Mouse (Mus musculus): ENCODE data around the gene Zdhhc3.

The Zdhhc3 gene

DNA sequence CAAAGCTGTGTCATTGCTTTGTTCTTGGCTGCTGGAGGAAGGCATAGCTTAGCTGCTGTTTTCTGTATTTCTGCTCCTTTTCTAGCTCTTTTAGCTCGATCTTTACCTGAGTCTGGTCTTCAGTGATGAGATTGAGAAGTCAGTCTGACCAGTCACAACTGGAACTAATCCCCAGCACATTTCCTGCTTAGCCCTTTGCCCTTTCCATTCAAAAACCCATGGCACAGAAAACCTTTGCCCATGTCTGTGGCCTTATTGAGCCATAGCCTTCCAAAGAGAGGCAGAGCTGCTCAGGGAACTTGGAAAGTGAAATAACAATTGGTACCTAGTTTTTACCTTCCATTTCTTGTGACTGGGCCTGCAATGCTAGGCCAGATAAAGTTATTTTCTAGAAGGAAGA is 2.6 kb upstream of the Zdhhc3 start:
- no peak for DNase-seq (ENCODE audit: low spot score in 2 of 2)

DNA sequence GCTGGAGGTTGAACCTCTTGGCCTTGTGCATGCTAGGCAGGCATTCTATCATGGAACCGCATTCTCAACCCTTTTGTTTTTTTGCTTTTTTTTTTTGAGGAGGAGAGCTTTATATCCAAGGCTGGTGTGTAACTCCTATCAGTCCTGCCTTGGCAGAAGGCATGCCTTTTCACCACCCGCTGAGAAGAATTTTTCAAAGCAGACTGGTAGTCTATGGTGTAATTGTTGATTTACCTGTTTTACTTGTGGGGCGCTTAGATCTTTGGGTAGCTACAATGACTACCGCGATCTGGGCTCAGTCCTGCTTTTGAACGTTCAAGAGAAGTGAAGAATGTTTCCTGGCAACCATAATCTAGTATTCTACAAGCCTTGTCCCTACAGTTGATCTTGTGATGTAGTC is 926 bp upstream of the Zdhhc3 start:
- no peak for DNase-seq (ENCODE audit: low spot score in 2 of 2)

DNA sequence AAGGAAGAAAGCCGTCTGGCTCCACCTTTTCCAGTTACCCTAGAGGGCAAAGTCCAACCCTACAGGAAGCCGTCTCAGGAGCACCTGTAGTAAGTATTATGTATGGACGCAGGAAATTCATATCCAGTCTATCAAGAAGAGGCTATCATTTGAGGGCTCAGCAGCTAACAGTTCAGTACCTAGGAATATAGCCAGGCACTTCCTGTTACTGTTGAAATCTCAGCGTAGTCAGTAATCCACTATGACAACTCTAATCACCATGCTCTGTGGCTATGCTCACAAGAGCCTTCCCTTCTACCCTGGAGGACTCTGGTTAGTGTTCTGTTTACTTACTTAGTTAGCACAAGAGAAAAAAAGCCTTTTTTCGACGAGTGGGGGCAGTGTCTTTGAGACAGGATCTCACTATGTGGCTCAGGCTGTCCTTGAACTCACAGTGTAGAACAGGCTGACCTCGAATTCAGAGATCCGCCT is 1.2 kb downstream of the Zdhhc3 start:
- no peak for DNase-seq (ENCODE audit: low spot score in 2 of 2)

DNA sequence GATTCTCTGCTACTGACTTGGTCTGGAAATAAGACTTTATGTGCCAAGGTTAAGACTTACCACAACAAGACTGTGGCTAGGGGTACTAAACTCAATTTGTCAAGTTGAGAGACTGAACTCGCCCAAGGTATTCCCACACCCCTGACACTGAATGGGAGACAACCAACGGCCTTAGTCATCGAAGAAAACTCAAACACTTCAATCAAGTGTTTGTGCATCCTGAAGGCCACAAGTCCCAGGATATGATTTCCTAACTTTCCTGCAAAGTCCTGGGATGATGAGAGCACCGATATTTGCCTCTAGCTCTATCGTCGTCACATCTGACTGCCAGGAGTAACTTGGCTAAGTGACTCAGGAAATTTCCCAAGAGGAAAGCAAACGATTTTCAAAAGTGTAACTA is 3.8 kb downstream of the Zdhhc3 start:
- no peak for DNase-seq (ENCODE audit: low spot score in 2 of 2)

DNA sequence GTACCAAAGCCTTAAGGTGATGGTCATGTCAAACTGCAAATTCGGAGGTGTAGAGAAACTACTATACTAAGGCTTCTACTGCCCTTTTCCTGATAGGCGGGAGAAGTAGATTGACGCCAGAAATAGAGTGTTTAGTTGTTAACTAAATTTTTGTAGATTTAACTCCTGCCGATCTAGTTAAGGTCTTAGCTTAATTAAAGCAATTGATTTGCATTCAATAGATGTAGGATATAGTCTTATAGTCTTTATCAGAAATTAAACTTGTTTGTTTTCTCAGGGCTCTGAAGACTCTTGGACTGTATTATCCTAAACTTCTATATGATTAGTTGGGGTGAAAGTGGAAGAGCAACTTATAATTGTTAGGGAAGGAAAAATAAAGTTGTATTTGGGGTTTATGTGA is 5.8 kb downstream of the Zdhhc3 start:
- DNase-seq (ENCODE audit: low spot score in 2 of 2): no peak

DNA sequence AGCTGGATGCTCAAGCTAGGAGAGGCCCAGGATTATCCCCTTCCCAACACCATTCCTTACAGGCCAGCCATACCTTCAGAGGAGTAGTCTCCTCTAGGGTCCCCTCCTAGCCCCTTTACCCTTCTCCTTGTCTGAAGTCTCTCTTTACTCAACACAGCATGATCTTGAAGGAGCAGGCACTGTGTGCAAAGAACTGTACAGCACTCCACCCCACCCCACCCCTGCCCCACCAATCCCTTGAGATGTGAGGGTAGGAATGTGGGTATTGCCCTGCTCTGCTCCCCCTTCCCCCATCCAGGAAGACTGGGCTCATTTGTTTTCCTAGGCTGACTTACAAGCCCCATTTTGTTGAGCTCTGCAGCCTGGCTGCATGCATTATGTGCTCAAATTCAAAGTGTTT is 8.6 kb downstream of the Zdhhc3 start:
- DNase-seq (ENCODE audit: low spot score in 2 of 2): no peak

DNA sequence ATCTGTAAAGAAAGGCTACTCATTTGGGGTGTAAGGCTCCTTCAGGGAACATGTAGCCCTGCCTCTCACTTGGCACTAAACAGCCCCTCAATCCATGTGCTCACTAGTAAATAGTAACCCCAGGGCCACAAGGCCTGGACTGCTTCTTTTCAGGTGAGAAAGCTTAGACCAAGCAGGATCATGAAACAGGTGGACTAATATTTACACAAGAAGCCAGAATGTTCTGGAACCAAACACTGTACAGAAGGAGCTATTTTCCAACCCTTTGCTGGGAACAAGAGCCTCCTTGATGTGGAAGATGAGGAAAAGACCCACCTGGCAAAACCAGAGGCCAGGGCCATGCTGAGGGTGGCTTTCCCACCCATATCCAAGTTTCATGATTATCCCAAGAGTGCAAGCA is 9.6 kb downstream of the Zdhhc3 start:
- DNase-seq (ENCODE audit: low spot score in 2 of 2): no peak

DNA sequence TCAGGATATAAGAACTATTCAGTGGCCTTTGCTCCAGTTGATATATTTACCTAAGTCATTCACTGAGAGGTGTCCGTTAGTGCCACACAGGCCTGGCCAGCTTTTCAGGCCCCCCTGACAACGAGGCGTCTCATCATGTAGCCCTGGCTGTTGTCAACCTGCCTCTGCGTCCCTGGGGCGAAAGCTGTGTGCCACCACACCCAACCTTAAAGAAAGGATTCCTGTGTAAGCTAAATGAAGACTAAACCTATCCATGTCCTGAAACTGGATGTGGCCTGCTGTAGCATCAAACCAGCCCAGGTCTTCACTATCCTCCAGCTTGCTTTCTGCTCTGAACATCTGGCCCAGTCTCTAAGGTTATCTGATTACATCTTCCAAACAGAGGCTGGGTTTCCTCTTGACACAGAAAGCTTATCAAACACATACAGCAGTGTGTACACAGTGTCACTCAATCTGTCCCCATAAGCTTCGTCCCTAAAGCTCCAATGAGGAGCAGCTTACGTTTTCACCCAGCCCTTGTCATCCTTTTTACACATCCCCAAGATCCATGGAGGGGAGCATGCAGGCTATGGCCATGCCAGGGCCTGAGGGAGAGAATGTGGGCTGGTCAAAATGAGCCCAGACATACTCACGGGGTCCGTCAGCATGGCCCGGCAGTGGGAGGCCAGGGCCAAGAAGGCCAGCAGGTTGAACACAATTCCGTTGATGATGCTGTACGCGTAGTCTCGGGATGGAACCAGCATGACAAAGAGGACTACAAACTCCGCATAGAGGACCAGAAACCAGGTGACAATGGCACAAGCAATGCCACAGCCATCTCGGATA is 13.2 kb downstream of the Zdhhc3 start:
- DNase-seq (ENCODE audit: low spot score in 2 of 2): no peak

DNA sequence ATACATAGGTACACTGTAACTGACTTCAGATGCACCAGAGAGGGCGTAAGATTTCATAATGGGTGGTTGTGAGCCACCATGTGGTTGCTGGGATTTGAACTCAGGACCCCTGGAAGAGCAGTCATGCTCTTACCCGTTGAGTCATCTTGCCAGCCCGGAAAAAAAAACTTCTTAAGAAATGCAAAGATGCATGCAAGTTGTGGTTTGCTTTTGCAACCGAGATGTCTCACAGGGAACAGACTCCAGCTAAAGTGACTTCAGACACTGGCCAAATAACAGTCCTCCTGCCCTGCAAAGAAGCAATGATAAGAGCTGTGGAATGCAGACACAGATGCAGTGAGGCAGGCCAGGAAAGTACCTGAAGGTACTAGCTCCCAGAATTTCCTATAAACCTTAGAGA is 22.2 kb downstream of the Zdhhc3 start:
- DNase-seq (ENCODE audit: low spot score in 2 of 2): no peak

DNA sequence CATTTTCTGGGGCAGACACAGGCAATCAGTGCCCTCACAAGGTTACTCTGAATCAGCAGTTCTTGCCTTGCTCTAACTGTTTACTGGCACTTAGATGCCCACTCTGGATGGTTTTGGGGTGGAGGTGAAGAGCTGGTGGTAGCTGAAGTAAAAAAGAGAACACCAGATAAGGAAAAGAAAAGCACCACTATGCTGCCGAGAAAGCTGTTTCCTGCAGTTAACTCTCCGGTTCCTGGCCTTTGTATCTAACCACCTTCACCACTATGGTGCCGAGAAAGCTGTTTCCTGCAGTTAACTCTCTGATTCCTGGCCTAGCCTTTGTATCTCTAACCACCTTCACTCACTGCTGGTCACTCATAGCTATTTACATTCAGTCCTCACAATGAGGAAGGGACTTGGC is 25.4 kb downstream of the Zdhhc3 start:
- DNase-seq (ENCODE audit: low spot score in 2 of 2): no peak

DNA sequence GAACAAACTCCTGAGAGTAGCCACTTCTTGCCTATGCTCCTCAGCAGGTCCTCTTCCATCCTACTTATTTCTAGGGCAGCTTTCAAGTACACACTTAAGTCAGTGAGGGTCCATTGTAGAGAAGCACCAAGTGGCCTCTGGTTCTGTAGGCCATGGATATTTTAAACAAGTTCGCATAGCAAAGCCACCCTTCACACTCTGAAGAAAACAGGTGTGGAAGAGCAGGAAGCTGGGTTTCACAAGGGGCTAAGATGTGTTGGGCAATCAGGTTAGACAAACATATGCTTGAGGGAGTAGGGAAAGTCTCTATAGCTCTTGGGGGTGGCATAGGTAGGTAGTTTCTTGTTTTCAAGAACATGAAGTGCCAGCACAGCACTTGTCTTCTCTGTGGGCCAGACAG is 27.6 kb downstream of the Zdhhc3 start:
- DNase-seq (ENCODE audit: low spot score in 2 of 2): no peak

DNA sequence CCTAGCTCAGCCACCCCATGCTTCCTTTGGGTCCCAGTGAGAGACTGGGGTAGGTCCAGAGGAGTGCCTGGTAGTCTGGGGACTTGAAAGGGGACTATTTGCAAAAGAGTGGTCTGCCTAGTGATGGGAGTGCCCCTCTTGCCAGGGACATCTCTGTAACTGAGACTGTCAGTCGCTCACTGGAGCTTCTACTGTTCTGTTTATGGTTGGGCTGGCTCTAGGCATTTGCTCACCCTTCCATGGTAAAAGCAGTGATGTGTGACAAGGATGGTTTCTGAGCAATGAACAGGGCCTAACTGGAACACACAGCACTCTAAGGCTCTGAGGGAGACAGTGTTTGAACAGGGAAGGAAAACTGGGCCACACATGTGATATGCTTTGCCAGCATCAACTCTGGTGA is 32.2 kb downstream of the Zdhhc3 start:
- DNase-seq (ENCODE audit: low spot score in 2 of 2): no peak

DNA sequence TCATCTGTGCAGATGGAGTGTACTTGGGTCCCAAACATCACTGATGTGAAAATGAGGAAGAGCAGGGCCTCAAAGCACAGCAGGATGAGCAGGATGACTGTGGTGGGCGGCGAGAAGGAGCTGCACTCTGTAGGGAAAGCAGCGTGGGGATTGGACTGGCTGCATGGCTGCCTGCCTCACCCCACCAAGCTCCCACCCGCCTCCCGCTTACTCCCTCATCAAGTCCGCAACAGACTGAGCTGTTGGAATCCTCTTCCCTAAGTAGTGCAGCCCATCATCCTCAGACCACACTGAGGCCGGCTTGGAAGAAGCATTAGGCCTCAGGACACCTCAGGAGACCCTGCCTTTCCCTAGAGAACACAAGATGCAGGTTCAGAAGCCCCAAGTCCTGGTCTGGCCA is 32.6 kb downstream of the Zdhhc3 start:
- DNase-seq (ENCODE audit: low spot score in 2 of 2): no peak

DNA sequence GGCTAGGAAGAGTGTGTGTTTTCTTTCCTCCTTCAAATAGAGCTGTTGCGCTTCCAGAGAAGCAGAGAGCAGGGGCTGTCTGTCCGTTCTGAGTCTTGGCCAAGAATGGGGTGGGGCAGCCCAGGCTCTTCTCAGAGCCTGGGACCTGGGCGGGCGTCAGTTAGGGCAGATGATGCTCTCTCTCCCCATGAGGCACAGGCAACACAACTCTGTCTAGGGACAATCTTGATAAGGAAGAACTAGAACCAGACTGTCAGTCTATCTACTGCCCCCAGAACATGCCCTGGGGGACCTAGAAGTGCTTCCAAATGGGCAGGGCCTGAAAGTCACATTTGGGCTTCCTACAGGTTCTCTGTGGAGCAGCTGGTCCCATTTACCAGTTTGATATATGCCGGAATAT is 33.9 kb downstream of the Zdhhc3 start:
- no peak for DNase-seq (ENCODE audit: low spot score in 2 of 2)

DNA sequence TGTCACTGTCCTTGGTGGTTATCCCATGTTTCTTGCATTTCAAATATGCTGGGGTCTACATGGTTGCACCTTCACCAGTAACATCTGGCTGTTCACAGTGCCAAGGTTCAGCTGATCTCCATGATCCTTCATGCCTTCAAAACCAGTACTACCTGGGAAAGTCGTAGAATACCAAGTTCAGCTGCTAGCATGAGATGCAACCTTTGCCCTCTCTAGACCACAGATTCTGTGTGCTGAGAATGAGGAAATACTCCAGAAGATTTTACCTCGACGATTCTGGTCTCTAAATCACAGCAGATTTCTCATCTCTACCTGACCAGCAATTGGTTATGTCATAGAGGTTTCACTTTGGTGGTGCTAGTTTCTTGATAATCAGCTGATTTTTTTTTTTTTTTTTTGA is 52.8 kb downstream of the Zdhhc3 start:
- no peak for DNase-seq (ENCODE audit: low spot score in 2 of 2)

DNA sequence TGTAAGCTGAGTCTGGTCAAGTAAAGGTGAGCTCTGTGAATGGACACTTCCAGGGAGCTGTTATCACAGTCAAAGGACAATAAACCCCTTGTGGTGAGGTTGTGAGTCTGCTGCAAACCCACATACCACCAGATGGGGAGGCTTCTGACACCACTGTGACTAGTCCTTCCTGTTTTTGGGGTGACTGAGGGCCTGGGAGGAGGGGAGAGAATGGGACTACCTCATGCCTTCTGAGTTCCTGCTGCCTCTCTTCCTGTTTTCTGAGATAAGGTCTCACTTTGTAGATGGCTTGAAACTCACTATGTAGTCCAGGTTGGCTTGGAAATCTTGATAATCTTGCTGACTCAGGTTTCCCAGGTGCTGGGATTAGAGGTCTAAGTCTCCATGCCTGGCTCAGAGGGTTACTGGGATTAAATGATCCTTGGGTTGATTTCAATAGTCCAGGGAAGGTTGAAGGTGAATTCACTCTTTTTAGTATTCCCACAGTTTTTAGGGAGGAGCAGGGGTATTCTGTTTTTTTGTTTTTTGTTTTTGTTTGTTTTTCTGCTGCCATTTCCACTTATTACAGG is 54.2 kb downstream of the Zdhhc3 start:
- DNase-seq (ENCODE audit: low spot score in 2 of 2): no peak

DNA sequence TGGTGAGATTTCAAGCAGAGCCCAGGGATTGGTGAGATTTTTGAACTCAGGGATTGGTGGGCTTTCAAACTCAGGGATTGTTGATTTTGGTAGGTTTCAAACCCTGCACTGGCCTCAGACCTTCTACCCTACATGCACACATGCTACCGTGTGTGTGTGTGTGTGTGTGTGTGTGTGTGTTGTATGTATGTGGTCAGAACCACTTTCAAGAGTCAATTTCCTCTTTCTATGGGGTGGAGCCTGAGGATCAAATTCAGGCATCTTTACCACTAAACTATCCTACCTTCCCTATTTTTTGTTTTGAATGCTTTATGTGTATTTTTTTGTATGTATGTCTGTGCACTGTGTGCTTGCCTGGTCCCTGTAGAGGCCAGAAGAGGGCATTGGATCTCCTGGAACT is 65.3 kb downstream of the Zdhhc3 start:
- no peak for DNase-seq (ENCODE audit: low spot score in 2 of 2)

DNA sequence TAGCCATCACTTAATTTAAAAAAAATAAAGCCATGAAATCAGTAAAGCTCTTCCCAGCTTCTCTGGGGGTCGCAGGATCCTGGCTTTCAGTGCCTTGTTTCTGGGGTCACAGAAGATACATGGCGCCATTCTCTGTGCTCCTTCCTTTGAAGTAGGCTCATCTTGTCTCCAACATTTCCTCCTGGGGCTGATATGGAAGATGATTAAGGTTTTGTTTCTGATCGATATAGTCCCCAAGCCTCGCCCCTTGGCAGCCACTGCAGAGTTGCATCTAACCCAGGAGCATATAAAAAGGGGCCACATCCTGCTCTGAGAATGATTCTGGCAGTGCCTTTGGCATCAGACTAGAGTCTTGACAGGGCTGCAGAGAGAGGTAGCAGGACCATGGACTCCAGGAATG is 78.6 kb downstream of the Zdhhc3 start, which contains the start of gene Tgm4:
TSS of gene Tgm4 (plus strand) at position 301 of the 400 bp plus-strand sequence.
- DNase-seq (ENCODE audit: low spot score in 2 of 2): no peak

DNA sequence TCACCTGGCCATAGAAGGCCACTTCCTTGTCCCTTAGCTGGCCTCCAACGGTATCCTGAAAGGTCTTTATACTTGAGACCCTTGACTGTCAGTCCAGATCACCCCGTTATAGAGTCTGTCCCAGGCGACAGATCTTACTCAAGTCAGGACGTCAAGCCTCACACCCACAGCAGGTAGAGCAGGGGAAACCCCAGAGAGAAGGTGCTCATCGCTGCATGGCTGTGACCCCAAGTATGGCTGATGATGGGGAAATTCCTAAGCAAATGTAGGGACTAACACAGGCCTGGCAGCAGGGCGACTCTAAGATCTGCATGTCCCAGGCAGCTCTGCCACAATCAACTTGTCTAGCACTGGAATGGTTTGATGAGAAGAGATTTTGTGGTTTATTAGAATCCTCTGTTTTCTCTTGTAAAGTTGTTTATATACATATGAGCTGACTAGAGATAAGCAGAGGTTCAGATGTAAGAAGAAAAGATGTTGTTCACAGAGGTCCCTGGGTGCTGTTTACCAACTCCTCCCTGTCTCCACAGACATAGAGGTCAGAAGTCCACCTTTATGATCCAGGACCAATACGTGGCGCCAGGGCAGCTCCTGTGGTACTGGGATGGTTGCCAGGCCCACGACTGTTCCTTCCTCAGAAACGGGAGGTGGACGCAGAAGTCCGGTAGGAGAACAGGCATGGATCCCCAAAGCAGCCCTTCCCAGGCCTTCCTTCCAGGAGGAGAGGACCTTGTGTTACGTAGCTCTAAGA is 81.3 kb downstream of the Zdhhc3 start:
- DNase-seq (ENCODE audit: low spot score in 2 of 2): no peak

DNA sequence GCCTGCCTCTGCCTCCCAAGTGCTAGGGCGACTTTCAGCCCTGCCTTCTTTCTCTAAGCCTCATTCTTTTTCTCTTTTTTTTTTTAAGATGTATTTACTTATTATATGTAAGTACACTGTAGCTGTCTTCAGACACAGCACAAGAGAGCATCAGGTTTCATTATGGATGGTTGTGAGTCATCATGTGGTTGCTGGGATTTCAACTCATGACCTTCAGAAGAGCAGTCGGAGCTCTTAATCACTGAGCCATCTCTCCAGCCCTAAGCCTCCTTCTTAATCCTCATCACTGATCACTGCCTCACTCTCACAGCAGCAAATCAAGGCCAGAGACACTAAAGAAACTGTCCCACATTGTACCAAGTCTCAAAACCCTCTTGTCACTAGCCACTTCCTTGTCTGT is 88.8 kb downstream of the Zdhhc3 start:
- DNase-seq (ENCODE audit: low spot score in 2 of 2): no peak

DNA sequence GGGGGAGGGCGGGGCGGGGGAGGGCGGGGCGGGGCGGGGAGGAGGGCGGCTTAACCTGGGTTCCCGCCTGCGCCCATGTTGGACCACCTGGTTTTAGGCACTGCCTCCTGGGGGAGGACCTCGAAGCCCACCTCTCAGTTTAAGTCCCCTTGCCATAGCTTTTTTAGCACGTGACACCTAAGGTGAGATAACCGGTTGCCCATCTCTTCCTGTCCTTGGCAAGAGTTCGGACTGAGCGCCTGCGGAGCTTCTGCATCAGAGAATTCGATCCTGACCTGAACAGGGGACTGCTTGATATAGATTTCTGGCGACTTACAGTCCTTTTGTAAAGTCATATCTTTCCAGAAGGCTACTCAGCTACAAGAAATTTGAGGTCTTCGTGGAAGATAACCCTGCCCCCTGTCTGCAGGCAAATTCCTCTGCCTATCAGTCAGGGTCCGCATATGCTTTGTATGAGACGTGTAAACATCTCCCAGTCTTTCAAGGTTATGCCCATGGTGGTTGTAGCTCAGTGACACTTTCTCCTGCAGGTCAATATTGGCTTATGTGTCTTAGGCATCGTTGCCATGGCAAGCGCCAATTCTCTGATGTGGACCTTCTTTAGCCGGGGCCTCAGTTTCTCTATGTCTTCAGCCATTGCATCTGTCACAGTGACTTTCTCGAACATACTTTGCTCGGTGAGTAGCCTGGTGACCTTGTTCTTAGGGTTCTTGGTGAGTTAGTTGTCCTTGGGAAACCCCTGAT is 91.2 kb downstream of the Zdhhc3 start:
- DNase-seq (ENCODE audit: low spot score in 2 of 2): no peak

DNA sequence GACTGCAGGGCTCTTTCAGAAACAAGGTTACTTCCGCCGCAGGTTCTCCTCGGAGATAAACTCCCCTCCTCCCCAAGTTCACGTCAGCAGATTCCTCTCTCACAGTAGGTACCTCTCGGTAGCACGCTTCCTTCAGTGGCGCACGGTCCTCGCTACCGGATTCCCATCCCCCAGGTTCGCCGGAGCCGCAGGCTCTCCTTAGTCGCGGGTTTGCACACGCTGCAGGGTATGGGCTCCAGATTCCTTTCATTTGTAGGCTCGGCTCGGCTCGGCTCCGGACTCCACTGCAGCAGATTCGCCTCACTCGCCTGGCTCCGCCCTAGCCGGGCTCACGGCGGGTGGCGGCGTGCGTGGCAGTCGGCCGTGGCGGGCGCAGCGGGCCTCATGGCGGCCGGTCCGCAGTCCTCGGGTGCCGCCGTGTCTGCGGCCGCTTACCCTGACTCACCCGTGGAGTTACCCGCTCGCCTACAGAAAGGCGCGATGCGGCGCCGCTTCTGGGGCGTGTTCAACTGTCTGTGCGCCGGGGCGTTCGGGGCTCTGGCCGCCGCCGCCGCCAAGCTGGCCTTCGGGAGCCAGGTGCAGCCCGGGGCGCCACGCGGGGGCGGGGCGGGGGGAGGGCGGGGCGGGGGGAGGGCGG is 91.9 kb downstream of the Zdhhc3 start, which contains the start of gene Tmem42:
TSS of gene Tmem42 (plus strand) at position 332 of the 637 bp plus-strand sequence.
- DNase-seq (ENCODE audit: low spot score in 2 of 2): peak; percentile 82 to 89
